Mouse (Mus musculus) embryonic facial prominence, embryonic 12.5 days (tissue): ENCODE data around the gene Xylt1. TPM values are rescaled to one million over a fixed set of nuclear protein-coding genes. Genes with fewer than 3 reads are reported as not detected.

Source experiments
- ATAC-seq: fragments of 200-750 bp; cut with Nextera tagmentation; 2 replicates; pipeline ENCODE4 v1.8.0; 2017; ENCODE audit not compliant: insufficient number of reproducible peaks, insufficient read depth, low FRiP score, low TSS enrichment
- H3K27ac ChIP-seq: fragments of 300-500 bp; sonication (generic); 2 replicates; pipeline ENCODE4 v1.5.1; 2016; ENCODE audit warnings: mild to moderate bottlenecking
- H3K27me3 ChIP-seq: fragments of 300-500 bp; sonication (generic); 2 replicates; pipeline ENCODE4 v1.6.1; 2016; ENCODE audit warnings: mild to moderate bottlenecking, moderate library complexity
- H3K36me3 ChIP-seq: fragments of 300-500 bp; sonication (generic); 2 replicates; pipeline ENCODE4 v1.6.1; 2016; ENCODE audit warnings: mild to moderate bottlenecking
- H3K4me1 ChIP-seq: fragments of 300-500 bp; sonication (generic); 2 replicates; pipeline ENCODE4 v1.6.1; 2016
- H3K4me2 ChIP-seq: fragments of 300-500 bp; sonication (generic); replicated peaks from 2 replicates; pipeline ENCODE4 v1.6.1; 2016; ENCODE audit warnings: mild to moderate bottlenecking, moderate library complexity
- H3K4me3 ChIP-seq: fragments of 300-500 bp; sonication (generic); 2 replicates; pipeline ENCODE4 v1.5.1; 2016; ENCODE audit warnings: mild to moderate bottlenecking
- H3K9ac ChIP-seq: fragments of 300-500 bp; sonication (generic); 2 replicates; pipeline ENCODE4 v1.6.1; 2016; ENCODE audit warnings: mild to moderate bottlenecking, moderate library complexity
- H3K9me3 ChIP-seq: fragments of 300-500 bp; sonication (generic); 2 replicates; pipeline ENCODE4 v1.6.1; 2016; ENCODE audit warnings: mild to moderate bottlenecking, moderate library complexity
- WGBS: fragments of 180-500 bp; shearing (Covaris S2); methylation state at CpG from one replicate; pipeline ENCODE4 v1.1.7; 2016; 5-methylcytosine and 5-hydroxymethylcytosine counted together
- polyA plus RNA-seq: library from polyadenylated mRNA; unstranded; fragments of >200 nt; fragmentation: Nextera tagmentation; extraction: Ambion mirVana; gene quantifications from 2 replicates; pipeline ENCODE4 v1.2.1, GENCODE M21; 2016

Xylt1 gene
- polyA plus RNA-seq, 1 experiment from 2014 or later: 2.0 TPM

DNA sequence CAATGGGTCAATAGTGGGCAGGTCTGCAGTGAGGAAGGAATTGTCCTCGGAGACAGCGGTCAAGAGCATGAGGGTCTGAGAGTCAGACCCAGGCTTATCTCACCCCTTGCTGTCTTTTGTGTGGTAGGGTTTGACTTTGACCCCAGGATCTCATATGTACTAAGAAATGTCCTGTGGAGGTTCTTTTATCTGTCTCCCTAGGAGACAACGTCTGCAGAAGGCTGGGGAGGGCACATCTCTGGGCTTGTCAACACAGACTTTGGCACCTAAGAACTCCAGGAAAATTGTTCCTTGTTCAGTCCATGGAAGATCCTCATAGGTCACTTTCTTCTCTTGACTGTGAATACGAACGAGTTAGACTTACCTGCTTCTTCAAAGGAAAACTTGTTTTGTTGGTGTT lies 109.2 kb downstream of the Xylt1 start:
- no peak overlapping the region for H3K27ac ChIP-seq
- H3K36me3 ChIP-seq: no peaks in the 10 kb centered on the region
- no peak overlapping the region for H3K9ac ChIP-seq
- no peak overlapping the region for H3K4me3 ChIP-seq
- no peak overlapping the region for H3K4me2 ChIP-seq
- 69% methylated on average over 5 of the region's 5 CpGs for WGBS
- H3K9me3 ChIP-seq: no peaks in the 10 kb centered on the region
- H3K4me1 ChIP-seq: no peaks in the 10 kb centered on the region
- no peak for ATAC-seq
- H3K27me3 ChIP-seq: no peaks in the 10 kb centered on the region

DNA sequence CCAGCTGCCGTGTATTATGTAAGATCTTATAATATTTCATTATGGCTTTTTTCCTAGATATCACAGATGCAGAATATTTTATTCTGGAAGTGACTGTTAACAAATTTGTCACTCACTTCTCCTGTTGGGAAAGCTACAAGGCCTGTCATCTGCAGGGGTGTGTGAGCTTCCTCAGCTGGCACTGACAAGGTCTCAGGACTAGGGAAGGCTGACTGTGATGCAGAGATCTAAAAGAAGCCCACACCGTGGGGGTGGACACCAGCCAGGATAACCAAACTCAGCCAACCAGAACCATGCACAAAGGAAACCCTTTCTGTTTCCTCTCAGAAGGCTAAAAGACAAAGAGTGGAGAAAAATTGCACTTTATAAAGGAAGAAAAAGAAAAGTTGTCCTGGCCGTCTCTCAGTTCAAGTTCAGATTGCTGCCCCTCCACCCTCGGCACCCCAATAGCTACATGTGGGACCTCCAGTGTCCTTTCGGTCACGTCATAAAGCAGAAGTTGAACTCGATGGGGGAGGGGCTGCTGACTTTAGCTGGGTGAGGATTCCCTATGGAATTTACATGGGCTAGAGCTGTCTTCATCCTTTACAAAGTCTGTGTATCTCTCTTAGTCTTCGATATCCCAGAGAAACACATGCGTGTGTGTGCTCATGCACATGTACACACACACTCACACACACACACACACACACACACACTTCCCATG lies 109.9 kb downstream of the Xylt1 start:
- Histone ChIP-seq H3K4me3 (no peak overlapping the region), H3K4me2 (no peak overlapping the region), H3K9me3 (no peaks in the 10 kb centered on the region), H3K36me3 (no peaks in the 10 kb centered on the region), H3K4me1 (no peaks in the 10 kb centered on the region), H3K27me3 (no peaks in the 10 kb centered on the region), H3K9ac (no peak overlapping the region), H3K27ac (no peak overlapping the region)
- WGBS: 82% methylated on average over 9 of the region's 9 CpGs
- no peak for ATAC-seq

DNA sequence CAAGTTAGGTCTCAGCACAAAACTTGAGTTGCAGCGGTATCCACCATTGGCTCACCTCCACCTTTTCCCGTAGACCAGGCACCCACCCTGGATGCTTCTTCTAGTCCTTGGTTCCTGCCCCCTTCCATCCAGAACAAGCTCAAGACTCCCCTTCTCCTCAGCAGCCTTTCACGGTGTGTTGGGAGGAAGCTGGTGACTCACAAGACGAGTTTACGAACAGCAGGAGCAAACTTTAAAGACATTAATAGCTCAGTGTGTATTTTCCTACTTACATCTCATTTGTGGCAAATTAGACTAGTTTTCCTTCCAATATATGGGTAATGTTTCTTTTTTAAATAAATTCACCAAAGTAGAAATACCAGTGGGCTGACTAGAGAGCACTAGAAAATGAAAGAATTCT lies 110.7 kb downstream of the Xylt1 start:
- Histone ChIP-seq H3K4me1 (no peaks in the 10 kb centered on the region), H3K4me2 (no peak overlapping the region), H3K9me3 (no peaks in the 10 kb centered on the region), H3K27ac (no peak overlapping the region), H3K4me3 (no peak overlapping the region), H3K27me3 (no peaks in the 10 kb centered on the region), H3K36me3 (no peaks in the 10 kb centered on the region), H3K9ac (no peak overlapping the region)
- no peak for ATAC-seq
- WGBS: 83% methylated on average over 5 of the region's 5 CpGs

DNA sequence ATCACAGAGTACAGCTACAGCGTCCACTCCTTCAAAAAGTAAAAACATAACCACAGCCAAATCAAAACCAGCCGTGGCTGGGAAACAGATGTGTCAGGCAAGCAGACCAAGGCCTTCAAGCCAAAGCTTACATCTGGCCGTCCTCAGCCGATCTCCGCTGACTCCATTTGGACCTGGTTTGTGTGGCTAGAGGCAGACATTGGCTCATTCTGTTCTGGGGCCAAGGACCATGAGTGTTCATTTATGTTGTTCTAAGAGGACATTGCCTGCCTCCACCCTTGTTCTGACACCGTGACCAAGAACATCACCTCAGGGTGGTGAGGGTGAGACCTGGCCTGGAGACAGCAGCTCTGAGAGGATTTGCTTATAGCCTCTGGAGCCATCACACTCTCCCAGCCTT lies 113.4 kb downstream of the Xylt1 start:
- no peaks in the 10 kb centered on the region for H3K9me3 ChIP-seq
- H3K36me3 ChIP-seq: no peaks in the 10 kb centered on the region
- WGBS: 40% methylated on average over 6 of the region's 6 CpGs
- no peaks in the 10 kb centered on the region for H3K27me3 ChIP-seq
- no peak overlapping the region for H3K4me2 ChIP-seq
- no peaks in the 10 kb centered on the region for H3K4me1 ChIP-seq
- no peak overlapping the region for H3K27ac ChIP-seq
- no peak overlapping the region for H3K9ac ChIP-seq
- no peak overlapping the region for H3K4me3 ChIP-seq
- ATAC-seq: no peak

DNA sequence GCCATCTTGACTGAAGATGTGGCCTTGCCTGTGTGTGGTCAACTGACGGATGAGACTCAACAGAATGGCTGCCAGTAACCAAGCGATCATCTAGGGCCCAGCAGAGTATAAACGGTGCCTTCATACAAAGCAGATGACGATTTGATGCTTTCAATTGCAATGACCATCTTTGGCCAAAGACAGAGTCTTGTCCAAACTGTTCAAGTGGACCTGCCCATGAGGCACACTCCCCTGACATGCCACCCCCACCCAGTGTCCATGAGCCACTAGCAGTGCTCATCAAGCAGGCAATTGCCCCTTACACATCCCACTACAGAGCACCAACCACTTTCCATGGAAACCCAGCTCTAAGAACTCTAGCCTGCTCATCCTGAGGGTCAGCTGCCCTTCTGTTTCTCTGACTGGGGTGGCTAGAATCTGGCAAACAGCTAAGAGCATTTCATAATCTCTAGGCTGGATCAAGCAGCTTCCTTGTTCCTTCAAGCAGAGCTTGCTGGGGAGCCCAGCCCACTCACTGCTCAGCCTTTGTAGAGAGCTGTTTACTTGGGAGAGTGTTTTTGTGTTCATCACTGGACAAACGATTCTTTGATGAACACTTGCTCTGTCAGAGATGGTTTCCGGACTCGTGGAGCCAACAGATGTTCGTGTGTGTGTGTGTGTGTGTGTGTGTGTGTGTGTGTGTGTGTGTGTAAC lies 114.0 kb downstream of the Xylt1 start:
- Histone ChIP-seq H3K9ac (no peak overlapping the region), H3K27me3 (no peaks in the 10 kb centered on the region), H3K4me1 (no peaks in the 10 kb centered on the region), H3K36me3 (no peaks in the 10 kb centered on the region), H3K27ac (no peak overlapping the region), H3K9me3 (no peaks in the 10 kb centered on the region), H3K4me3 (no peak overlapping the region), H3K4me2 (no peak overlapping the region)
- ATAC-seq: no peak
- WGBS: 75% methylated on average over 8 of the region's 8 CpGs

DNA sequence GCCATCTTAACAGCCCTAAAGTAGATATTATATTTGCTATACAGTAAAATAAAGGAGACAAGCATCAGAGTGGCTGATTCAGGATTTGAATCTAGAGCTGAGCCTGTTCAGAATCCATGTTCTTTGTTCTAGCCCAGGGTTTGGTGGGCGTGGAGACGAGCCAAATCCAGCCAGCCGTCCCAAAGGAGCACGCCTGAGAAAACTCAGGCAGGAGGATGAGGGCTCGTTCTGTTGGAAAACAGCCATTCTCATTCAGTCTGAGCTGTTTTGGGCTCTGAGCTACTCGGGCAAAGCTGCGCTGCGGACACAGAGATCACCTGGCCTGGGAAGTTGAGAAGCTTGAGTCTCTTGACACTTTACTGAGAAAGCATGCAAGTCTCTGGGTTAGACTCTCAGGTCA lies 115.0 kb downstream of the Xylt1 start:
- Histone ChIP-seq H3K9ac (no peak overlapping the region), H3K36me3 (no peaks in the 10 kb centered on the region), H3K4me1 (no peaks in the 10 kb centered on the region), H3K27ac (no peak overlapping the region), H3K27me3 (no peaks in the 10 kb centered on the region), H3K4me3 (no peak overlapping the region), H3K4me2 (no peak overlapping the region), H3K9me3 (peaks cover 3% of the 10 kb centered on the region; the same call in 1 of the 2 replicates)
- ATAC-seq: no peak
- 82% methylated on average over 8 of the region's 8 CpGs for WGBS

DNA sequence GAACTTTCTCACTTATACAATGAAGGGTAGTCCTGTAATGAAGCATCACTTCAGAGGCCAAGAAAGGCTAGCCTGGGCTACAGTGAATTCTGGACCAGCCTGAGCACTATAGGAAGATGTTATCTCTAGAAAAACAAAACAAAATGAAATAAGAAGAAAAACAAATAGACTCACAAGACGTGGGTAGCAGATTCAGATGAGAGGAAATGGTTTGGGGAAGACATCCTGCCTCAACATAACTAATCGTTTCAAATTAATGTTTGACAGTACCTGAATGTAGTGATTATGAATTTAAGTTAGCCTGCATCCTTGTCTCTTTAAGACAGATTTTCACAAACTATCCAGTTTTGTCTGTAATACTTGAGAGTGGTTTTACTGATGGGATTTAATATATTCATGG lies 117.4 kb downstream of the Xylt1 start:
- 75% methylated on average over 2 of the region's 2 CpGs for WGBS
- H3K4me3 ChIP-seq: no peak overlapping the region
- H3K4me2 ChIP-seq: no peak overlapping the region
- H3K9ac ChIP-seq: no peak overlapping the region
- no peaks in the 10 kb centered on the region for H3K36me3 ChIP-seq
- no peak overlapping the region for H3K27ac ChIP-seq
- H3K4me1 ChIP-seq: no peaks in the 10 kb centered on the region
- H3K27me3 ChIP-seq: no peaks in the 10 kb centered on the region
- ATAC-seq: no peak
- peaks cover 3% of the 10 kb centered on the region; the same call in 1 of the 2 replicates for H3K9me3 ChIP-seq

DNA sequence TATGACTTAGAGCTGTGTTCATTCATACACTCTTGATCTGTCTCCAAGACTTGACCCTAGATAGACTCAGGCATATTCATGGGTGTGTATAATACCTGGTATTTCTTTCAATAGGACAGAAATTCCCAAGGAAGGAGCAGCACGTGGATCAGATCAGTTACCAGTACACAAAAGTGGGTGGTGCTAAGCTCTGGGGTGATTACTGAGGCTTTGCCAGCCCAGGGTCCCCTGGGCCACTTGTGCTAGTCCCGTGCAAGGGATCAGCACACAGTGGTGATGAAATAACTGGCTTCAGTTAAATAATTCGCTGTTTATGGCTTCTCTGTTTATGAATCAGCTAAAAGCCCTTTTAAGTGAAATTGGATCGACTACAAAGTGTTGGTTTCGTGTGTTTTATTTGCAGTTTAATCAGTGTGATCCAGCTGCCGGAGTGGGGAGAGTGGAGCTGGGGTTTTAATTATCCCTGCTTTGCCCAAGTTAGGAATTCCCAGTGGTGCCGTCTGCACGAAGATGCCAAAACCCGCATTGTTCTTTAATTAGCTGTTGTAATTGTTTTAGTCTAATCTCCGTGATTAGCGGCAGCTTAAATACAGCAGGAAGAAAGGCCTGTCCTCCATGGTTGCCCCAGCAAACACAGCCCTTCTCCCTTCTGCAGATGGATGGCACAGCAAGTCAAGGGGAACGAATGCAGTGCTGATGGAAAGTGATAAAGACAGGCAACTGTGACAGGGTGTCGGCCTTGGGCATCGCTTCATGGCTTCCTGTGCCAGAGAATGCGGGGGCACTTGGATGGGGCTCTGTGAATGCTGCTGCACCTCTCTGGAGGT lies 120.8 kb downstream of the Xylt1 start:
- Histone ChIP-seq H3K27me3 (no peaks in the 10 kb centered on the region), H3K4me3 (no peak overlapping the region), H3K36me3 (no peaks in the 10 kb centered on the region), H3K4me1 (no peaks in the 10 kb centered on the region), H3K9ac (no peak overlapping the region), H3K4me2 (no peak overlapping the region), H3K9me3 (peaks cover 3% of the 10 kb centered on the region; the same call in 1 of the 2 replicates), H3K27ac (no peak overlapping the region)
- ATAC-seq: no peak
- WGBS: 78% methylated on average over 15 of the region's 15 CpGs

DNA sequence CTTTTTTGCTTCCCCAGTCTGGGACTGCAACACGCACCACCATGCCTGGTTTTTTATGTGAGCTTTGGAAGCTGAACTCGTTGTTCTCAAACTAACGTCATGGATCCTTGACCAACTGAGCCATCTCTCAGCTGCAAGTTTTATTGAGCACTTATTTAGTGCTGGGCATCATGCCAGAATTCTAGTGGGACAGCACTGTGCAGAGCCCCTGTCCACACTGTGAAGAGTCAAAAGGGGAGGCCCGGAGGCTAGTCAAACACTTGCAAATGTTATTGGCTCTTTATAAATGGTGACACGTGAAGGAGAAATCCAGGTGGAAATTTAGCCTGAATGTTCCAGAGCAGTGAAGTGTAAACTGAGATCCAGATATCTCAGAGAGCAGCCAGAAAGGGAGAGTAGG lies 121.6 kb downstream of the Xylt1 start:
- peaks cover 3% of the 10 kb centered on the region; the same call in 1 of the 2 replicates for H3K9me3 ChIP-seq
- 86% methylated on average over 5 of the region's 5 CpGs for WGBS
- no peaks in the 10 kb centered on the region for H3K4me1 ChIP-seq
- no peak overlapping the region for H3K4me3 ChIP-seq
- H3K27ac ChIP-seq: no peak overlapping the region
- no peaks in the 10 kb centered on the region for H3K27me3 ChIP-seq
- H3K4me2 ChIP-seq: no peak overlapping the region
- no peaks in the 10 kb centered on the region for H3K36me3 ChIP-seq
- no peak overlapping the region for H3K9ac ChIP-seq
- ATAC-seq: no peak

DNA sequence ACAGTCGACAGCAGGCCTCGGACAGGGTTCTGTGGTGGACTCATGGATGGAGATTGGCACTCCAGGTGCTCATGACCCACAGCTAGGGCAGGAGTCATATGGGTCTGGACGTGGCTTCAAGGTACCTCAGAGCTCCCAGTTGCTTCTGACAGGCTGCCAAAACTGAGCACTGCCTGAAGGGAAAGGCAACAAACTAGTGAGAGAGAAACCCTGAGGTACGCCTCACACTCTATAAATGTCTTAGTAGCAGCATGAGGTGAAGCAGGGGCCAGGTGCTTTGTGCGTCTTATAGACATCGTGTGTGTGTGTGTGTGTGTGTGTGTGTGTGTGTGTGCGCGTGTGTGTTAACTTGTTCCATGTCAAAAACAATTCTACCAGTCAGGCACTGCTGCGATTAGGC lies 122.9 kb downstream of the Xylt1 start:
- 80% methylated on average over 9 of the region's 9 CpGs for WGBS
- no peak overlapping the region for H3K4me3 ChIP-seq
- no peaks in the 10 kb centered on the region for H3K36me3 ChIP-seq
- no peak overlapping the region for H3K9ac ChIP-seq
- H3K27me3 ChIP-seq: no peaks in the 10 kb centered on the region
- ATAC-seq: no peak
- peaks cover 3% of the 10 kb centered on the region; the same call in 1 of the 2 replicates for H3K9me3 ChIP-seq
- H3K4me1 ChIP-seq: 0 out of 2 replicates have a peak, but pooled peaks cover 4% of the 10 kb centered on the region
- H3K4me2 ChIP-seq: no peak overlapping the region
- no peak overlapping the region for H3K27ac ChIP-seq

DNA sequence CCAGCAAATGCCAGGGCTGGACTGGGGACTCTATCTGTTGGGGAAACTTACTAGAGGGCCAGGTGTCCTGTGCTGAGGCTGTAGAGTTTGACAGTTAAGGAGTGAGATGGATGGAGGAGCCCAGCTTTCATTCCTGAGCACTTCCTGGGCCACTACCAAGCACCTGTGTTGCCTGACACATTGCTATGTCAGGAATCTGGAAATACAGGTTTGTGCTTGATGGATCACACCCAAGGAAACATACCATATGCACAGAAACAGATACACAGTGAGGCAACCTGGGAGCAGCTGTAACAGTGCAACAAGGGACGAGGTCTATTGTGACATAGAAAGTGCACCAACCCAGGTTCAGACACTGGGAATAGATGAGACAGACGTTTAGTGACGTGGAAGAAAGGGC lies 125.0 kb downstream of the Xylt1 start:
- Histone ChIP-seq H3K9me3 (no peaks in the 10 kb centered on the region), H3K9ac (no peak overlapping the region), H3K4me1 (0 out of 2 replicates have a peak, but pooled peaks cover 4% of the 10 kb centered on the region), H3K4me3 (no peak overlapping the region), H3K4me2 (no peak overlapping the region), H3K27ac (no peak overlapping the region), H3K27me3 (no peaks in the 10 kb centered on the region), H3K36me3 (no peaks in the 10 kb centered on the region)
- ATAC-seq: no peak
- 84% methylated on average over 3 of the region's 3 CpGs for WGBS
